Mouse (Mus musculus) brain, embryonic 14.5 days (tissue): ENCODE data around the gene Vps25.

Experiments
- CTCF ChIP-seq: fragments of 200-500 bp; IDR thresholded peaks from 2 replicates; pipeline ENCODE4 v1.5.1; 2012; ENCODE audit warnings: inconsistent platforms, mild to moderate bottlenecking, moderate library complexity, borderline replicate concordance; ENCODE audit not compliant: insufficient read depth, insufficient read length; ENCODE audit errors: extremely low read depth
- POLR2A ChIP-seq: fragments of 200-500 bp; IDR thresholded peaks from 2 replicates; pipeline ENCODE4 v1.6.1; 2012; ENCODE audit warnings: mild to moderate bottlenecking, inconsistent platforms, borderline replicate concordance; ENCODE audit not compliant: poor library complexity, insufficient read depth, insufficient read length, severe bottlenecking; ENCODE audit errors: extremely low read depth

- TF ChIP-seq CTCF (no peak), POLR2A (no peak)
Measured at GRCm38 (mm10) chr11:101246702-101247012, 6.8 kb upstream of the Vps25 start.
